Mouse (Mus musculus): ENCODE measurements around the gene Ankrd42. TPM values are rescaled to one million over a fixed set of nuclear protein-coding genes. Genes with fewer than 3 reads are reported as not detected.

Ankrd42 gene
- 10 to 100 TPM; 18.6 to 19.8 TPM for total RNA-seq (2021)
- long read RNA-seq, experiment 1, transcript Ankrd42-202 (12 exons, 2,782 nt), result major isoform, 7 of 13 reads
- long read RNA-seq, experiment 1, partial matches to known transcripts, result 0 of 13 reads
- long read RNA-seq, experiment 1, other reads (novel, unspliced or antisense), result 6 of 13 reads
- long read RNA-seq, experiment 2, transcript Ankrd42-202 (12 exons, 2,782 nt), result major isoform, 18 of 25 reads
- long read RNA-seq, experiment 2, partial matches to known transcripts, result 2 of 25 reads
- long read RNA-seq, experiment 2, other reads (novel, unspliced or antisense), result 5 of 25 reads

DNA sequence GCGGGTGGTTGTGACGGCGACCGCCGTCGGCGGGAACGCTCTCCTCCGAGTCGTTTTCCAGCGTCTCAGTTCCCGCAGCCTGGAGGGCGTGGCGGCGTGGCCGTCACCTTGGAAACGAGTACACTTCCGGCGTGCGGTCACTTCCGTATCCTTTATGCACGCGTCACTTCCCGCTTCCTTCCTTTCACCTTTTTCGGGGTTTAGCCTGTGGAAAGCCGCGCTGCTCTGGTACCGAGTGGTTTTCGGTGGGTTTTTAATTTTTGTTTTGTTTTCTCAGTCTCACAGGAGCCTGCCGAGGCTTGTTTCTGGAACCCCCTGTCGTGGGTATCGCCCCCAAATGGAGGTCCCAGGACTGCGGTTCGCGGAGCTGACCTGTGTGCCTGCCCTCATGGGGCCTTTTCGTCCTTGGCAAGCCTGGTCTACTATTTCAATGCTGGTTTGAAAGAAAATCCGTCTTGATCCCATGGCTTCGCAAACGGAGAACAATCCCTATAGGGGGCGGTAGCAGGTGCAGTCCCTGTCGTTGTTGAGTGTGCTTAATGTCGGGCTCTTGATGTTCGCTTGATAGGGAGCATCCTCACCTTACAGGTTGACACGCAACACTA lies at the start of gene Ankrd42:
TSS of gene Ankrd42 (minus strand) at position 122 of the 605 bp plus-strand sequence.
- Histone ChIP-seq H3K27ac (peak within 1 kb of the TSS; percentile 98), H3K4me3 (peak within 1 kb of the TSS; percentile 75)
- TF ChIP-seq CTCF (conservative IDR thresholded peaks at IDR 0.05), result peak; percentile 71
- DNase-seq (ENCODE audit: low spot score in 2 of 2), result peak; percentile 91 to 93

- Histone ChIP-seq H3K27ac (no peak overlapping the region), H3K4me3 (no peak overlapping the region)
- no peak for DNase-seq (ENCODE audit: low spot score in 2 of 2)
- TF ChIP-seq CTCF (conservative IDR thresholded peaks at IDR 0.05), result no peak
These were observed 40.4 kb upstream of the Ankrd42 start for GRCm38 (mm10) chr7:92677346-92677745.

- H3K4me3 ChIP-seq, result no peak overlapping the region
These were observed 38.2 kb upstream of the Ankrd42 start for GRCm38 (mm10) chr7:92675131-92675530.

DNA sequence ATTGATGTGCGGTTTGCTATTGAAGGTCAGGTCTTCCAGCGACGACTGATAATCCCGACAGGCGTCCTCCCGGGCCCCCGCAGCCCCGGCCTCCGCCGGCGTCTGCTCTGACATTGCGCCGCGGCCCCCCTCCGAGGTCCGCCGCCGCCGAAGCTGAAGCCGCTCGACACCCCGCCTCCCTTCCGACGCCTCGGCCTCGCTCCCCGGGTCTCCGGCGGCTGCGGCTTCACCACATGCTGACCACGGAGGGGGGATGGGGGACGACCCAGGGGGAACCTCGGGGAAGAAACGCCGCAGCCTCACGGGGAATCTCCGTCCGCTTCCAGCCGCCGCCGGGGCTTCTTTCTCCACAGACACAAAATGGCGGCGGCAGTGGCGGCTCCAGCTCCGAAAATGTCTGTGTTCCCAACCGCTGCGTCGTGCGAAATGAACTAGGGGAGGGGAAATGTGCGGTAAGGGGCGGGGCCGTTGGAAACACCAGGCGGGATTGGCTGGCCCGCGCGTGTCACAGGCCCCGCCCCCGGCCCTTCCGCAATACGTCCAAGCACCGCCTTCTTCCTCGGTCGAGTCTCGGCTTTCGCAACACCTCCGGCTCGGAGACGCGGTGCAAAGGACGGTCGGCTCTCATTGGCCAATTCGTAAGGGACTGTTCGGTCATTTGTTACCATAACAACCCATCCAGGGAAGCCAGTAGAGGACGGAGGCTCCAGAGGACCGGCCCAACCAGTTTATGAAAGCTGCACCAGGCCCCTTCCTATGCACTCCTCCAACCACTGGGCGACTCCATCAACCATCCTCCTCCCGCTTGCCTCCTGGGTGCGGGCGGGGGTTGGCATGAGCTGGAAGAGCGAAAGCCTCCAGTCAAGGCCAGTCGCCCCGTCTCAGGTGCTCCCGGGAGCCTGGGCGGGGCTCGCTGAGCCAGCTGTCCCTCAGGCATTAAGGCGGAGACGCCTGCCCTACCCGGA lies 32.8 kb upstream of the Ankrd42 start, which contains the start of gene Pcf11:
TSS of gene Pcf11 (minus strand) at position 428 of the 965 bp plus-strand sequence.
- DNase-seq (ENCODE audit: low spot score in 2 of 2), result peak; percentile 96 to 98
- Histone ChIP-seq H3K4me3 (peak within 1 kb of the TSS; percentile 86), H3K27ac (peak within 1 kb of the TSS; percentile 98)
- TF ChIP-seq CTCF (conservative IDR thresholded peaks at IDR 0.05), result no peak

More at GRCm38 (mm10) chr7:92675131-92675530, 38.2 kb upstream of the Ankrd42 start:
- no peak overlapping the region for H3K27ac ChIP-seq
- TF ChIP-seq CTCF (conservative IDR thresholded peaks at IDR 0.05), result no peak
- DNase-seq (ENCODE audit: low spot score in 2 of 2), result no peak

- DNase-seq (ENCODE audit: low spot score in 2 of 2), result peak; percentile 42 to 60
- TF ChIP-seq CTCF (conservative IDR thresholded peaks at IDR 0.05), result no peak; the same call in 1 of the 2 replicates
- Histone ChIP-seq H3K27ac (peak overlapping the region; percentile 98), H3K4me3 (peak overlapping the region; percentile 86)
These were observed 32.0 kb upstream of the Ankrd42 start for GRCm38 (mm10) chr7:92668791-92669506.

DNA sequence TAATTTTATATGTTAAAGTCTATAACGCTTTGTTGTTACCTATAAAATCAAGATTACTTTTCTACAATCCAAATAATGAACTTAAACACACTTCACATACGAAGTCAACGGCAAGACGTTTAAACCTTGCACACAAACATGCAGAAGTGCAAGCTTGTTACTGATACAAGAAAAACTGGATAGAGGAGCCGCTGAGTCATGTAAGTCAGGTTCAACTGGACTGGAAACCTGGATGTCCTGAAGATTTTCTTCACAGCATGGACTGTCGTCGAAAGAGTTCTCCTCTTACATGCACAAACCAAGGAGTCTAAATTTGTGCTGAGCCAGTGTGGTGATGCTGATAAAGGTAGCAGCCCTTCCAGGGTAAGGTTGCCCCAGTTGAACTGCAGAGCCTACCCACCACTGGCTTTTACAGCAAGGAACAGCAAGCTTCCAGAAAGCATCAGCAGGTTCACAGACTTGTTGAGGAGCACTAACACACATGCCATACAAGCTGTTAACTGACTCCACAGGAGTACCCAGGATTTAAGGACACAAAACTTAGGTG lies 29.4 kb upstream of the Ankrd42 start:
- Histone ChIP-seq H3K4me3 (peak overlapping the region; percentile 86), H3K27ac (no peak overlapping the region)
- TF ChIP-seq CTCF (conservative IDR thresholded peaks at IDR 0.05), result no peak
- no peak for DNase-seq (ENCODE audit: low spot score in 2 of 2)

DNA sequence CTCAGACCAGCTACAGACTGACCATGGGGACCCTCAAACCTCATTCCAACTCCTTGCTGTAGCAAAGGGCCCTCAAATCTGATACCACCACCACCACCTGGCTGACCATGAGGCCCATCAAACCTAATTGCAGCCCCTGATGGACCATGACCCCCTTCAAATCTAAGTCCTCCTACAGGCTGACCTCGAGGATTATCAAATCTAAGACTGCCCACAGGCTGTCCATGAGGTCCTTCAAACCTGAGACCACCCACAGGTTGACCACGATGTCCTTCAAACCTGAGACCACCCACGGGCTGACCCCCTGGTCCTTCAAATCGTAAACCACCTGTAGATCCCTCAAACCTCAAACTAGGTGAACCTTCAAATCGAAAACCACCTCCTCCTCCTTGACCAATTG lies 21.1 kb upstream of the Ankrd42 start:
- no peak for DNase-seq (ENCODE audit: low spot score in 2 of 2)
- H3K27ac ChIP-seq, result no peak overlapping the region
- H3K4me3 ChIP-seq, result no peak overlapping the region
- TF ChIP-seq CTCF (conservative IDR thresholded peaks at IDR 0.05), result no peak

DNA sequence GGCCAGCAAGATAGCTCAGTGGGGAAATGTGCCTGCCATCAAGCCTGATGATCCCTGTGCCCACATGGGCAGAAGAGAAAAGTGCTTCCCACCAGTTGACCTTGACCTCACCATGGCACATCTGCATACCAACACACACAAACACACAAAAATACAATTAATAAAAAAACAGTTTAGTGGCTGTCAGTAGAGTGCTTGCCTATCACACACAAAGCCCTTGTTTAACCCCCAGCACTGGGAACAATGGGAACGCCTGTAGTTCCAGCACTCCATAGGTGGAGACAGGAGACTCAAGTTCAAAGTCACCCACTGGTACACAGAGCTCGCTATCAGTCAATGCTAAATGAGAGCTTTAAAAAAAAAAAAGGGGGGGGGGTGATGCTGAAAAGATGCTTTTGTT lies 19.4 kb upstream of the Ankrd42 start:
- Histone ChIP-seq H3K4me3 (no peak overlapping the region), H3K27ac (no peak overlapping the region)
- DNase-seq (ENCODE audit: low spot score in 2 of 2), result no peak
- no peak for TF ChIP-seq CTCF (conservative IDR thresholded peaks at IDR 0.05)

DNA sequence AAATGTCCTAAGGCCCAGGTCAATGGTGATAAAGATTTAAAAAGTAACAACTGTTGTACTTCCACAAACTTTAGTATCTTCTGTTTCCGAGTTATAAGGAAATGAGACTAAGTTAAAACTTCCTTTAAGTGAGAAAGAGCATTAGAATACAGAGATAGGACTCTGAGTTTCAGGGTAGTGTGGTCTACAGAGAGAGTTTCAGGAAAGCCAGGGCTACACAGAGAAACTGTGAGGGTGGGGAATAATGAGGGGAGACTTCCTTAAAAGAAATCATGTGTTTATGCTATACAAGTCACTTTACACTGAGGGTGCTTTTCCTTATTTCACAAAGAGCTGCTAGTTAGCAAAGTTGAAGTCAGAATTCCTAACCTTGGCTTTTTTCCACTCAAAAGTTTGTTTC lies 16.4 kb upstream of the Ankrd42 start:
- DNase-seq (ENCODE audit: low spot score in 2 of 2), result no peak
- Histone ChIP-seq H3K4me3 (no peak overlapping the region), H3K27ac (no peak overlapping the region)
- TF ChIP-seq CTCF (conservative IDR thresholded peaks at IDR 0.05), result no peak

DNA sequence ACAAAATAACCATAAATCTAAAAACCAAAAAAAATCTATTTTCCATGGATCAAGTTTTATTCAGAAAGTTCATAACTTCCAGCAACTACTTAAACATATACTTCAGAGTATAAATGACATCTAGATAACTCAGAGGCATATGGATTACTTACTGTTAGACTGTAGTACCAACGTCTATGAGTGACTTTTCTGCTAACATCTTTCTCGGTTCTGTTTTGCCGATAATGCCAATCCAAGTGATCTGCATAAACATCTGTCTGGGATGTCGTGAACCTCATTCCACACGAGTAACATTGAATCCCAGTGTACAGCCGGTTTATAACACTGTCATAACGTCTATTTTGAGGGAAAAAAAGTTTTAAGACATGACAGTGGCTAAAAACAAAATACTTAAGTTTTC lies 10.8 kb upstream of the Ankrd42 start:
- no peak for DNase-seq (ENCODE audit: low spot score in 2 of 2)
- Histone ChIP-seq H3K4me3 (no peak overlapping the region), H3K27ac (no peak overlapping the region)
- TF ChIP-seq CTCF (conservative IDR thresholded peaks at IDR 0.05), result no peak

- TF ChIP-seq CTCF (conservative IDR thresholded peaks at IDR 0.05), result no peak
- Histone ChIP-seq H3K4me3 (no peak overlapping the region), H3K27ac (no peak overlapping the region)
- DNase-seq (ENCODE audit: low spot score in 2 of 2), result no peak
These were observed 5.4 kb upstream of the Ankrd42 start for GRCm38 (mm10) chr7:92642358-92642757.

DNA sequence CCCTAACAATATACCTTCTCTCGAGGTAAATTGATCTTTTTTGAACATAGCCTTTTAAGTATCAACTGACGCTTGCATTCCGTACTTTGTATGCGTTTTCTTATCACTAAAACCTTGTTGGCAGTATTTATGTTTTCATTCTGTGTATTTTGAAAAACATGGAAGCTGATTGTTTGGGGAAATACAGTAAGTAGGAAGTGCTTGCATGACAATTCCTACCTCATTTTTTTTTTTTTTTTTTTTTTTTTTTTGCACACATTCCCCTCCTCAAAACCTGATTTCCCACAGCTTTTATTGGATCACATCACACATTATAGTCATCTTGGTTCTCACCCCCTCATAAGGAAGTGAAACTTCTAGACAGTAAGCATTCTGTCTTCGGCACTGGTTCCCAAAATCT lies 1.1 kb upstream of the Ankrd42 start:
- DNase-seq (ENCODE audit: low spot score in 2 of 2), result no peak
- peak overlapping the region; percentile 98 for H3K27ac ChIP-seq
- peak overlapping the region; percentile 75 for H3K4me3 ChIP-seq
- no peak for TF ChIP-seq CTCF (conservative IDR thresholded peaks at IDR 0.05)
